Mouse (Mus musculus) gastrocnemius, postnatal 25 days (tissue): Measurements from ENCODE around the gene March10. TPM values are rescaled to one million over a fixed set of nuclear protein-coding genes. Genes with fewer than 3 reads are reported as not detected.

ENCODE experiments used
- DNase-seq: peaks from one replicate; pipeline ENCODE4 v3.0.0; 2022
- long read RNA-seq, 2 experiments: library from polyadenylated mRNA; stranded (forward); transcript quantifications; one replicate each; pipeline ENCODE4 v2.0.0; 2021
- total RNA-seq, 2 experiments: library from RNA; stranded (reverse); gene quantifications; 1 replicate in 1 of 2; 2 replicates in 1 of 2; pipeline ENCODE4 v1.2.3; 2021

Gene March10
- total RNA-seq: not detected
- long read RNA-seq, experiment 1: 0 reads
- long read RNA-seq, experiment 2: 0 reads

- peak; percentile 22 for DNase-seq
Measured at GRCm38 (mm10) chr11:105456497-105456907, at the start of gene March10. Gene March10, minus strand, starts transcription at chr11:105456735.

GRCm38 (mm10) chr11:105506322-105506721, 49.8 kb upstream of the March10 start:
- peak; percentile 22 for DNase-seq

DNA sequence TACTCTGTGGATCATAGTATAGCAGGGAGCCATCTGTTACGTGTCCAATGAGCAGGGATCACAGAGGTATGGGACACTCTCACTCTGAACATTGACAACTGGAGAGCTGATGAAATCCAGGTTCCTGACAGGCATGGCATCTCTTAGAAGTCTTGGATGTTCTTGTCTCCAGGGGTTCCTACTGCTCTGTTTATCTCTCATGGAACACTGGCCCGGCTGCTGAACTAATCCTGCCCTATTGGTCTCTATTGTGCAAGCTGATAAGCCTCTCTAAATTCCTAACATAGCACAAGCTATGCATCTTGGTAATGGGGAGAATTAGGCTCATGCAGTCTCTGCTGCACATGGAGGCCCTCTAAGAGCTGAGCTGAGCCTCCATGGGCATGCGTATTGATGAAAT, 48.5 kb upstream of the March10 start:
- DNase-seq: no peak

DNA sequence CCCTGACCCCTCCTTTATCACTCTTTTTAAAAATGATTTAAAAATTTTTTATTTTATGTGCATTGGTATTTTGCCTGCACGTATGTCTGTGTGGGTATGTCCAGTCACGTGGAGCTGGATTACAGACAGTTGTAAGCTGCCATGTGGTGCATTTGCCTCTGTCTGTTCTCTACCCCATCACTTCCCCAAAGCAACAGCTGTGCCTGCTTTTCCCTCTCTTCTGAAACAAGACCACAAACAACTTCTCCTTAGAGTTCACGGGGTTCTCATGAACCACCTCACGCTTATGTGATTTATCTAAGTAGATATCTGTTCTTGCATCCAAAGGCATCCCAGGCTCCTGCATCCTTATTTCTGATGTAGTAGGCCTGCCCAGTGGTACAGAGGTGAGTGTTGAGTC, 45.8 kb upstream of the March10 start:
- DNase-seq: no peak

DNA sequence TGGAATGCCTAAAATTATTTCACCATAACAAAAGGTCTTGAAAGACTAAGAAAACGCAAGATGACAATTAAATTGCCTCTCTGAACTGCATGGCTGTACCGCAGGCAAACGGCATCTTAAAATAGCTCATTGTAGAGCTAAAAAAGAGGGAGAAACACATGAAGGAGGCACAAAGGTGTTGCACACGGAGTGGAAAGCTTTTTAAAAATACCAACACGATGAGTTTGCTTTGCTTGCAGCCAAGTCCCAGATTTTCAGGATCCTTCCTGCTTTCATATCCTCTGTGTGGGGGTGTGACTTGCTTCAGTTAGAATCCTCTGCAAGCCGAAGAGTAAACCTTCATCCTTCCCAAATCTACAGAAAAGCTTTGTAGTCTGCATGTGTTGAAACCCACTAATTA, 41.0 kb upstream of the March10 start:
- DNase-seq: no peak

DNA sequence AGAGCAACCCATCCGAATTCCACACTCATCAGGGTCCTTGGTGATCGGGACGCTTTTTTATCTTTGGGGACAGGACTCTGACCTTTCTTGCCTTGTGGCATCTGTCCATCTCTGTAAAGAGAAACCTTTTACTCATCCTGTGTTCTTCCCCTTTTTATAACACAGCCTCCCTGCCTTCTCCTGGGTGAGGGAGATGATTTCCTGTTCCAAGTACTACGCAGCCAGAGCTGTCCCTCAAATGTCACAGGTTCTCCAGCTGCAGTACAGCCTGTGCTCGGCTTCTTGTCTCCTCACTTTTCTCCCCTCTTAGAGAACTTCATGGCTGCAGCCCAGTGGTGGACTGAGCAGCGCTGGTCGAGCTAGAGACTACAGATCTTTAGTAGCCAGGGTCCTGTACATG, 40.1 kb upstream of the March10 start:
- DNase-seq: peak; percentile 20

DNA sequence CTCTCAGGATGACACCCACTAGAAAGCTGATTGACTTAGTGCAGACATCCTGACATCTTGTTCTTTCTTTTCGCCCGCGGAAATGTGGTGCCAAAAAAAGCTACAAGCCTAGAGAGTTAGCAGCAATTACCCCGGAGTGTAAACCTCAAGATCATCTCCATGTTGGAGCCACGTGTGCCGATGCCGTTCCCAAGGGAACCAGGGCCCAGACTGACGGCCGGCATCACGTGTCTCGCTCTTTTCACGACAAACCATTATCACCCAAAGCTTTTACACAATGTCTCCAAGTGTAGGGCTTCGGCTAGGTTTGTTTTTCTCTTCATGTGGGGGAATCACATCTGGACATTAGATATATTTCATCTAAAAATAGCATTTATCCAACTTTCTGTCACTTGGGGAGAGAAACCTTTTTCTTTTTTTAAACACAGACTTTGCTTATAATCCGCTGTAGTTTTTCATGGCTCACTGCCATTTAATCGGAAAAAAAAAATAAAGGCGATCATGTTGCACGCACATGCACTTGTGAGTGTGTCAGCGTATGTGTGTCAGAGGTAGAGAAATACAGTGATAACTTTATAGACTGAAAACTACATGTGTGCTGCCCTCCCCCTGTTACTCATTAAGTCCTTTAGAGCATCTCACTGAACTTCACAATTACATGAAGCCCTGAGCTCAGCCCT, 39.2 kb upstream of the March10 start:
- DNase-seq: no peak

DNA sequence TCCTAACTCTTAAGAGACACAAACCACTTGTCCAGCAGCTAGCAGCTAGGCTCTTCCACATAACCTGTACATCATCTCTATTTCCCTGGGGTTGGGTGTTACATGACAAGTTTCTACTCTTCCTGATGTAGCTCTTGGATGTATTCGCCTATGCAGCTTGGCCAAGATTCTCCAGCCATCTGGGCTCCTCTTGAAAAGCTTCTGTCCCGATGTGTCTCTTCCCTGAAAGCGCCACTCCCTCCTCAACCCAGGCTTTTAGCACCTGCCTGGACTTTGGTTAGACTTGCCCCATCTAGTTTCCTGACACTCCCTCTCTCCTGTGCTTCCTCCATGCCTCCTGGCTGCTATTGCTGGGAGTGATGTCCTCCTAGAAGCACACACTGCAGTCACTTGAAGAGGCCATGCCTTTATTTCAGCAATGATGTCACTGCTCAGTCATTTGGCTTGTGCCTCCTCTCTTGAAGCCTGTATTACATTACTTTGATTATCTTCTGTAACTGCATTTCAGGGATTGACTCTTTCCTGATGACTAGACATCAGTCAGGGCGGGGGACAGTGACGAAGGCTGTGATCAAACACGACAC, 38.3 kb upstream of the March10 start:
- DNase-seq: no peak

- no peak for DNase-seq
Measured at GRCm38 (mm10) chr11:105492392-105492791, 35.9 kb upstream of the March10 start.

GRCm38 (mm10) chr11:105490971-105491370, 34.4 kb upstream of the March10 start:
- DNase-seq: no peak

GRCm38 (mm10) chr11:105485412-105485811, 28.9 kb upstream of the March10 start:
- DNase-seq: no peak

- DNase-seq: no peak
Measured at GRCm38 (mm10) chr11:105484993-105485392, 28.5 kb upstream of the March10 start.

DNA sequence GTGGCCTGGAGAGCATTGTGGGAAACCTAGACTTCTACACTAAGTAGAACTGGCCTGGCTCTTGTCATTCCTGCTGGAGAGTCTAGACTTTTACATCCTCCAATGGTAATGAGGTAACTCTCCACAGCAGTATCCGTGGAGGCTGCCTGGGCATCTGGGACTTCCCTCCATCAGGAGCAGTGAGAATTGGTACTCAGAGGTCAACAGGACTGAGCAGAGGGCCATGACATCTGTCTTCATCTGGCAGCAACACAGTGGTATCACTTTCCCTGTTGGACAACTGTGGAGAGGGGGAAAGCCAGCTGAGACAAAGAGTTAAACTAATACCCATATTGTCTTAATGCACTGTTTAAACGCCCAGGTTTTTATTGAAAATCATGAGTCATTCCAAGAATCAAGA, 26.2 kb upstream of the March10 start:
- DNase-seq: no peak

- DNase-seq: no peak
Measured at GRCm38 (mm10) chr11:105474746-105475145, 18.2 kb upstream of the March10 start.

DNA sequence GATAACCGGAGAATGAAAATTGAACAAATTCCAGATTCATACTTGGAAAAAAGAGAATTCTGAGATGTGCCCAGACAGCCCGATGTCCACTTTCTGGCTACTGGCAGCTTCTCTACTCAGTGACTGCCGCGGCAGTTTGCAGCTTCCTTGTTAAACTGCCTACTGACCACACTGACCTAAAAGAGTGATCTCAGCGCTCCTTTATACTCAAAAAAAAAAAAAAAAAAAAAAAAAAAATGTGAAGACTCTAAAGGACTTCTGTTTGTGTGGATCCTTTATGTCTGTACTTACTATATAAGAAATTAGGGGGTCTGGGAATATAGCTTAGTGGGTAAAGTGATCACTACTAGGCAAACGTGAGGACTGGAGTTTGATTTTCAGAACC, 17.8 kb upstream of the March10 start:
- no peak for DNase-seq

DNA sequence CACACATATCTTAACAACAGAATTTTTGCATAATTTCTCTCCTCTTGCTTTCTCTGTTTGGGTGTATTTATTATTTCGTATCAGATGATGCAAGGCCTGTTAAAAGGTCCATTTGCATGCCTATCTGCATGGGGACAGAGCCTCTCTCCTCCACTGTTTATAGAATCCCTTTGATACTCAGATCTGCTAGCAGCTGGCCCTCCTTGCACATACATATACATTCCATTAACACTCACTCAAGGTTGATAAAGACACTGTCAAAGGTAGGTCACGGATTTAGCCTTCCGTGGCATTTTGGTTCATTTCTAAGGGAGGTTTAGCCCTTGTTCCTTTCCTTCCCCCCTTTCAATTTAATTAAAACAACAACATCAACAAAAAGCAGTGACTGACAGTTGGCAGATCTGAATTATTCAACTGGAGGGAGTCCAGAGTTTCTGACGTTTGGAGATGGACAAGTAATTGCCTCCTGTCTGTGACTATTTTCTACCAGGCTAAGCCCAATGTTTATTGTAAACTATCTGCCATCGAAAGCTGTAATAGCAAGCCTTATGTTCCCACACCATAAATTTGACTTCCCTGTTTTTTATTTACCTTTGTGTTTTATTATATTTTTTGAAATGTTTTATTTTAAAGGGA, 17.3 kb upstream of the March10 start:
- no peak for DNase-seq

DNA sequence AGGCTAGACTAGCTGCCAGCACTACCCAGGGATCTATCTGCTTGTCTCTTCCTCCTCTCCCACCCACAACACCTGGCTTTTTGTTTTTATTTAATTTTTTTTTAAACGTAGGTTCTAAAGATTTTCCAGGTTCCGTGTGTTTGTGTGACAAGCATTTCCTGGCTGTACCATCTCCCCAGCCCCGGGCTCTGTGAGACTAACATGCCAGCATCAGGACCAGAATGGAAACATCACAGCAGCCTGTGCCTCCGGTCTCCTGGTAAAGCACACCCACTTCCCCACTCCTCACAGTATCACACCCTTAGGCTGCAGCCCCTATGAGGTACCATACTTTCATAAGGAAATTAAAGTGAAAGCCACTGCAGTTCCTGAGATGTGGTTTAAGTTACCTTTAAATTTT, 16.1 kb upstream of the March10 start:
- DNase-seq: no peak

- DNase-seq: no peak
Measured at GRCm38 (mm10) chr11:105470896-105471295, 14.4 kb upstream of the March10 start.

DNA sequence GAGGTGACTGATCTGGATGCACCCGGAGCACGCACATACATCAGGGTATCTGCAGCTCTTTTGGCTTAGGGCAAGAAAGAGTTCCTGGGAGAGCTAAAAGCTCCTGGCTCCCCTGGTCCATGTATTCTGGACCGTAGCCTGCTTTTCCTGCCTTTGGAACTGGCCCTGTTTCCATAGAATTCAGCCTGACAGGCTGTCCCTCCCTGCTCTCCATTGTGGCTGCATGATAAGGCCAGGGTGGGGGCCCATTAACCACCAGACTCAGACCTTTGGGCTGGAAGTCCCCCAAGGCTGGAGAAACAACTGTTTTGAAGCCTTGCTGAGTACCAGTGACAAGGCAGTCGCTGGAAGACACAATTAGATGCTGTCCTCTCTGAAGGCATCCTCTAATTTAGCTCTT, 13.0 kb upstream of the March10 start:
- DNase-seq: no peak

- no peak for DNase-seq
Measured at GRCm38 (mm10) chr11:105469091-105469507, 12.6 kb upstream of the March10 start.

DNA sequence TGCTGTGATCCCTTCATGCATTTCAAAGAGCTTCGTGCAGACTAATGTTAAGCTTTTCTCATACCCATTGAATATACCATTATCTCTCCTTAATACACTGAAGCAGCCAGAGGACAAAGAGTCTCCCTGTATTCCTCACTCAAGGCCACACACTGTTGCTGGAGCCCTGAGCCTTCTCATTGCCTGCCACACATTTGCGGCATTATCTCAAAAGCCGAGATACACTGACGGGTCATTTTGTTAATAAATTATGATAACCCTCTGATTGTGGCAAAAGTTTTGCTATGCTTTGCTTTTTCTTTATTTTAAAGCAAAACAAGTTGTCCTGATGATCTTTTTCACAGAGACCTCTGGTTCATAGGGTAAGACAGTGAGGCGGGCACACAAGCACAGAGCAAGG, 11.9 kb upstream of the March10 start:
- no peak for DNase-seq

GRCm38 (mm10) chr11:105467816-105468215, 11.3 kb upstream of the March10 start:
- no peak for DNase-seq

GRCm38 (mm10) chr11:105467266-105467665, 10.7 kb upstream of the March10 start:
- no peak for DNase-seq

GRCm38 (mm10) chr11:105466756-105467155, 10.2 kb upstream of the March10 start:
- no peak for DNase-seq
